Mouse (Mus musculus) neural tube, embryonic 11.5 days (tissue): ENCODE results near the gene Rpl32. TPM values are rescaled to one million over a fixed set of nuclear protein-coding genes. Genes with fewer than 3 reads are reported as not detected.

Experiments
- ATAC-seq: fragments of 200-750 bp; cut with Nextera tagmentation; 2 replicates; pipeline ENCODE4 v1.8.0; 2017; ENCODE audit warnings: moderate number of reproducible peaks, mild to moderate bottlenecking, moderate TSS enrichment, moderate library complexity; ENCODE audit not compliant: insufficient read depth, low FRiP score, low TSS enrichment
- DNase-seq: peaks from one replicate; pipeline ENCODE4 v3.0.0-alpha.2; 2015; ENCODE audit warnings: low spot score
- H3K27ac ChIP-seq: fragments of 300-500 bp; sonication (generic); 2 replicates; pipeline ENCODE4 v1.5.1; 2014; ENCODE audit warnings: low read depth, mild to moderate bottlenecking, low read length
- H3K27me3 ChIP-seq: fragments of 300-500 bp; sonication (generic); 2 replicates; pipeline ENCODE4 v1.6.1; 2014; ENCODE audit warnings: mild to moderate bottlenecking, low read length, mixed read lengths; ENCODE audit not compliant: control insufficient read depth, insufficient read depth
- H3K36me3 ChIP-seq: fragments of 300-500 bp; sonication (generic); 2 replicates; pipeline ENCODE4 v1.6.1; 2014; ENCODE audit warnings: mild to moderate bottlenecking, low read length, moderate library complexity, mixed read lengths; ENCODE audit not compliant: control insufficient read depth, insufficient read depth
- H3K4me1 ChIP-seq: fragments of 300-500 bp; sonication (generic); 2 replicates; pipeline ENCODE4 v1.6.1; 2014; ENCODE audit warnings: low read length, mixed read lengths; ENCODE audit not compliant: control insufficient read depth, insufficient read depth
- H3K4me2 ChIP-seq: fragments of 300-500 bp; sonication (generic); 2 replicates; pipeline ENCODE4 v1.6.1; 2014; ENCODE audit warnings: low read depth, mild to moderate bottlenecking, moderate library complexity
- H3K4me3 ChIP-seq: fragments of 300-500 bp; sonication (generic); 2 replicates; pipeline ENCODE4 v1.5.1; 2014; ENCODE audit warnings: low read depth, low read length
- H3K9ac ChIP-seq: fragments of 300-500 bp; sonication (generic); 2 replicates; pipeline ENCODE4 v1.6.1; 2014; ENCODE audit warnings: mild to moderate bottlenecking, low read length
- H3K9me3 ChIP-seq: fragments of 300-500 bp; sonication (generic); 2 replicates; pipeline ENCODE4 v1.6.1; 2016; ENCODE audit warnings: low read length; ENCODE audit not compliant: control insufficient read depth
- WGBS: fragments of 180-500 bp; shearing (Covaris S2); extraction: QIAGEN DNeasy Blood & Tissue Kit; methylation state at CpG from one replicate; pipeline ENCODE4 v1.1.7; 2014; 5-methylcytosine and 5-hydroxymethylcytosine counted together
- polyA plus RNA-seq: library from polyadenylated mRNA; unstranded; fragments of >200 nt; fragmentation: Nextera tagmentation; extraction: Ambion mirVana; gene quantifications from 2 replicates; pipeline ENCODE4 v1.2.1, GENCODE M21; 2014

The Rpl32 gene
- polyA plus RNA-seq, 1 experiment from 2014 or later: 1,610 TPM

DNA sequence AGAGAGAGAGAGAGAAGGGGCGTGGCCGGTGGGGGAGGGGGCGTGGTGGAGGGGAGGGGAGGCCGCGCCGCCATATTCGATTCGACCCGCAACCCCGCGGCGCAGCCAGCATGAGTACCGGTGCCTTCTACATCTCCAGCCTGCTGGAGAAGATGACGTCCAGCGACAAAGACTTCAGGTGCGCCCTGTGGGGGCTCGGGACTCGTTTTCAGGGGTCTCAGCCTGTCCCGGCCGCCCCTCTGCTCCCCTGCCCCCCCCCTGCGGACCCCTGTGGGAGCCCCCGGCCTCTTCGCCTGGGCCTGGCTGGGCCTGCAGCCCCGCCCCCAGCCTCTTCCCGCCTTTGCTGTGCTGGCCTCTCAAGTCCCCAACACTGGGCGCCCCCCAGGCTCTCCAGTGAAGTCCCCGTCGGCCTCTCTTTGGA, 34.0 kb downstream of the Rpl32 start, which contains the start of gene Cand2:
TSS of gene Cand2 (plus strand) at position 38 of the 421 bp plus-strand sequence.
- Histone ChIP-seq H3K4me1 (peaks cover 15% of the 10 kb centered on the region), H3K27me3 (no peaks in the 10 kb centered on the region), H3K4me2 (peak within 1 kb of the TSS; percentile 90), H3K27ac (peak within 1 kb of the TSS; percentile 67; the same call in 1 of the 2 replicates), H3K9ac (peak within 1 kb of the TSS; percentile 87), H3K4me3 (peak within 1 kb of the TSS; percentile 87), H3K36me3 (peaks cover 3% of the 10 kb centered on the region; the same call in 1 of the 2 replicates), H3K9me3 (no peaks in the 10 kb centered on the region)
- ATAC-seq (peak; percentile 90), DNase-seq (peak; percentile 86)
- WGBS: 1% methylated on average over 24 of the region's 28 CpGs

DNA sequence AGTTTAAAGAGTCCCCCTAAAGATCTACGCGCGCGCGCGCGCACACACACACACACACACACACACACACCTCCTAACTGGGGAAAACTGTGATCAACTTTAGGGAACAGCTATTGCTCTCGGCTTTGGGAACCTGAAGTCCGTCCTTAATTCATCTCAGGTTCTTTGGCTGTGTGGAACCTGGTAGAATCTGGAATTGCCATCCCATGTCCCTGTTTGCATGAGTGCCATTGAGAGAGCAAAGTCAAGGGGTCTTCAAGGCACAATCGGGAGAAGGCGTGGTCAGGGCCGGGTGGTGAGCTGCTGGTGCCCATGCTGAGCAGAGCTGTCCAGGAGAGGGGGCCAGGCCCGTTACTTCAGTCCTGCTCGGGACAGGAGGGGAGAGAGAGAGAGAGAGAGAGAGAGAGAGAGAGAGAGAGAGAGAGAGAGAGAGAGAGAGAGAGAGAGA, 34.6 kb downstream of the Rpl32 start:
- peak; percentile 82 for DNase-seq
- Histone ChIP-seq H3K4me2 (peak overlapping the region; percentile 90), H3K9me3 (no peaks in the 10 kb centered on the region), H3K27me3 (no peaks in the 10 kb centered on the region), H3K4me3 (peak overlapping the region; percentile 87), H3K27ac (no peak overlapping the region), H3K4me1 (peaks cover 15% of the 10 kb centered on the region), H3K9ac (peak overlapping the region; percentile 36), H3K36me3 (peaks cover 3% of the 10 kb centered on the region; the same call in 1 of the 2 replicates)
- ATAC-seq: peak; percentile 85
- WGBS: 1% methylated on average over 14 of the region's 14 CpGs

DNA sequence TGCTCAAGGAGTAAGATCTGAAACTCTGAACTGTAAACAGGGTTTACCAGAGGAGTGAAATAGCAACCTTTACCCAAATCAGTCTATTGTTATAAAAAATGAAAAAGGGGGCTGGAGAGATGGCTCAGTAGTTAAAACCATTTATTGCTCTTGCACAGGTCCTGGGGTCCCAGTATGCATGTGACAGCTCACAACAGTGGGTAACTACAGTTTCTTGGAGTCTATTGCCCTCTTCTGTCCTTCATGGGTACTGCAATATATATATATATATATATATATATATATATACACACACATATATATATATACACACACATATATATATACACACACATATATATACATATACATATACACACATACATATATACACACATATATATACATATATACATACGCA, 35.9 kb downstream of the Rpl32 start:
- no peak overlapping the region for H3K4me2 ChIP-seq
- DNase-seq (no peak), ATAC-seq (no peak)
- no peaks in the 10 kb centered on the region for H3K9me3 ChIP-seq
- H3K27me3 ChIP-seq: no peaks in the 10 kb centered on the region
- WGBS: 81% methylated on average over 1 of the region's 1 CpGs
- H3K9ac ChIP-seq: no peak overlapping the region
- no peak overlapping the region for H3K27ac ChIP-seq
- no peak overlapping the region for H3K4me3 ChIP-seq
- no peaks in the 10 kb centered on the region for H3K36me3 ChIP-seq
- peaks cover 12% of the 10 kb centered on the region for H3K4me1 ChIP-seq

DNA sequence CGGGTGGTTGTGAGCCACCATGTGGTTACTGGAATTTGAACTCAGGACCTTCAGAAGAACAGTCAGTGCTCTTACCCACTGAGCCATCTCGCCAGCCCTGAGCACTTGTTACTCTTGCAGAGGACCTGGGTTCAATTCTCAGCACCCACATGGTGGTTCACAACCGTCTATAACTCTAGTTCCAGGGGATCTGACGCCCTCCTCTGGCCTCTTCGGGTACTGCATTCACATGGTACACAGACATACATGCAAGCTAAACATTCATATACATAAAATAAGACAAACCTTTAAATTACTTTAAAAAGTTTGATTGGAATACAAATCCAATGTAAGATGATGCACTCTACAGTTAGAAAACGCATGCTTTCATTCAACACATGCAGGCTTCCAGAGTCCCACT, 36.3 kb downstream of the Rpl32 start:
- H3K9me3 ChIP-seq: no peaks in the 10 kb centered on the region
- no peaks in the 10 kb centered on the region for H3K36me3 ChIP-seq
- no peak overlapping the region for H3K9ac ChIP-seq
- DNase-seq: no peak
- H3K4me3 ChIP-seq: no peak overlapping the region
- H3K4me1 ChIP-seq: peaks cover 12% of the 10 kb centered on the region
- 77% methylated on average over 6 of the region's 6 CpGs for WGBS
- H3K27ac ChIP-seq: no peak overlapping the region
- H3K27me3 ChIP-seq: no peaks in the 10 kb centered on the region
- ATAC-seq: no peak
- no peak overlapping the region for H3K4me2 ChIP-seq

DNA sequence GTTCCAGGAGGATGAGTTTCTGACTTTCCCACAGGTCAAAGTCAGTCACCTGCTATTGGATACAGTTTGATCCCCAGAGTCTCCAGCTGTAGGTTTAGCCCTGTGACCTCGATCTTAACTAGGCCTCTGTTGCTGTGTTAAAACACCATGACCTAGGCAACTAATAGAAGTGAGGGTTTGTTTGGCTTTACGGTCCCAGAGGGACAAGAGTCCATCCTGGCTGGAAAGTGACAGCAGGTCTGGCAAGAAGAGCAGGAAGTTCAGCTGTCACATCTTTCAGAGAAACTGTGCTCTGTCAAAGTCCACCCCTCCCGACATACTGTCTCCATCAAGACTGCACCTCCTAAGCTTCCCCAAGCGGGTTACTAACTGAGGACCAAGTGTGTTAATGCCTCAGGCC, 37.7 kb downstream of the Rpl32 start:
- Histone ChIP-seq H3K9ac (no peak overlapping the region), H3K4me2 (no peak overlapping the region), H3K27ac (no peak overlapping the region), H3K9me3 (no peaks in the 10 kb centered on the region), H3K4me3 (no peak overlapping the region), H3K36me3 (no peaks in the 10 kb centered on the region), H3K27me3 (no peaks in the 10 kb centered on the region), H3K4me1 (peaks cover 5% of the 10 kb centered on the region)
- ATAC-seq (no peak), DNase-seq (no peak)
- WGBS: 62% methylated on average over 4 of the region's 4 CpGs

DNA sequence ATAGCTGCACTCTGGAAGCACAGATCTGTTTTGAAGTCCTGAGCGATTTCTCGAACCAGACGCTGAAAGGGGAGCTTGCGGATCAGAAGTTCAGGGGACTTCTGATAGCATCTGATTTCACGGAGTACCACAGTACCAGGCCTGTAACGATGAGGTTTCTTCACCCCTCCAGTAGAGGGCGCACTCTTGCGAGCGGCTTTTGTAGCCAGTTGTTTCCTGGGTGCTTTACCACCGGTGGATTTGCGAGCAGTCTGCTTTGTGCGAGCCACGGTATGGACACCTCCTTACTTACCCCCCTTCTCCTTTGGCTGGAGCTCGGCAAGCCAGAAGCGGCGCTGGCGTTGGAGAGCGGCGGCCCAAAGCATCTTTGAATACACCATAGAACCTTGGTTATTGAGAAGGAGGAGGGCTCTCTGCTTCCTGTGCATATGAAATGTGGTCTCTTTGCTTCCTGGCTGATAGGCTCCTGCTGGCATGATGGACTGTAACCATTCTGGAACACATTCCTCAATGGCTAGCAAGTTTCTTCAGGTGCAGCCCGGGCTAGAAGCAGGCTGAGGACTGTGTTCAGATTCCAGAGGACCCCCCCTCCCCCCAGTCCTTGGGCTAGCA, 38.4 kb downstream of the Rpl32 start:
- H3K27me3 ChIP-seq: no peaks in the 10 kb centered on the region
- no peak overlapping the region for H3K27ac ChIP-seq
- no peak overlapping the region for H3K9ac ChIP-seq
- H3K4me3 ChIP-seq: no peak overlapping the region
- 88% methylated on average over 20 of the region's 20 CpGs for WGBS
- no peak overlapping the region for H3K4me2 ChIP-seq
- DNase-seq (no peak), ATAC-seq (no peak)
- H3K4me1 ChIP-seq: no peaks in the 10 kb centered on the region; the same call in 1 of the 2 replicates
- no peaks in the 10 kb centered on the region for H3K36me3 ChIP-seq
- no peaks in the 10 kb centered on the region for H3K9me3 ChIP-seq

DNA sequence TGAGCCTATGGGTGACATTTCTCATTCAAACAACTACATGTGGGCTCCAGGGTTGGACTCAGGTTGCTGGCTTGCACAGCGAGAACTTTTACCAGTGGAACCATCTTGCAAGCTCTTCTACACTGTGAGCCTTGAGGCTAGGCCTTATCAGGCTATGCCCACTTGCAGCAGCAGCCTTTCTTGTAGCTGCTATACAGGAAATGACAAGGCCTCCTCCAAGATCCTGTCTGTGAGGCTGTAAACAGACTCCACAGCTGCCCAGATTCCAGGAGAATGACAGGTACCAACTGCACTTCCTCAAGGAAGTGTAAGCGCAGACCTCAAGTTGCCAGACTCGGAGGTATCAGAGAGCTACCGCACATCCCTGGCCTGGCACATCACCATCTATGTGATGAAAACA, 40.3 kb downstream of the Rpl32 start:
- no peaks in the 10 kb centered on the region for H3K36me3 ChIP-seq
- H3K27me3 ChIP-seq: no peaks in the 10 kb centered on the region
- H3K9me3 ChIP-seq: no peaks in the 10 kb centered on the region
- H3K4me1 ChIP-seq: peaks cover 2% of the 10 kb centered on the region; the same call in 1 of the 2 replicates
- ATAC-seq (no peak), DNase-seq (no peak)
- no peak overlapping the region for H3K4me3 ChIP-seq
- WGBS: 87% methylated on average over 4 of the region's 4 CpGs
- H3K4me2 ChIP-seq: no peak overlapping the region
- H3K27ac ChIP-seq: no peak overlapping the region
- no peak overlapping the region for H3K9ac ChIP-seq

DNA sequence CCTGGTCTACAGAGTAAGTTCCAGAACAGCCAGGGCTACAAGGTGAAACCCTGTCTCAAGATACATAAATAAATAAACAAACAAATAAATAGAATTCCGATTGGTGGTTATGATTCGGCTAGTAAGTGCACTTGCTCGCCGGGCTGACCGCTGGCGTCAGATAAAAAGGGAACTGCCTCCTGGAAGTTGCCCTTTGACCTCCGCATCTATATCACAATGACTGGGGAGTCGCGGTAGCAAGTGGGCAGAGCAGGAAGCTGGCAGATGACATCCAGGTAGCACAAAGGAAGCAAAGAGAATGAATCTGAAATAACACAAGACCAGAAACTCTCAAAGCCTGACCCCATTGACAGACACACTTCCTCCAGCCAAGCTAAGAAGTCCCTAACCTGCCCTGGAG, 41.2 kb downstream of the Rpl32 start:
- H3K4me3 ChIP-seq: no peak overlapping the region
- ATAC-seq: no peak
- DNase-seq: no peak

DNA sequence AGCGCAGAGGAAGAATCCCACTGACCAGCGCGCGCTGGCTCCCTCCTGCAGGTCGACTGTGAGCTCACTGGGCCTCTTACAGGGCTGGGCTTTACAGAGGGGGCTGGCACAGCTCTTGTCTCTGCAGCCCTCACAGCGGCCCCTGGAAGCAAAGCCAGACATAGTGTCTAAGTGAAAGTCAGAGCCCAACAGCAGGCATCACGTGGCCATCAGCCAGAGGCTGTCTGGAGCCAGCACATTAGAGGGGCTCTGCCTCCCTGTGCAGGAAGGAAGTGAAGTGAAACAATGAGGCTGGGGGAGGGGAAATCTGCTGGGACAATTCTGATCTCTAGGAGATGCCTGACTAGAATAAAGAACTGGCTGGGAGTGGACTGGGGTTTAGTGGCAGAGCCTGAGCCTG, 44.4 kb downstream of the Rpl32 start:
- Histone ChIP-seq H3K27me3 (no peaks in the 10 kb centered on the region), H3K9ac (peak overlapping the region; percentile 40)
- WGBS: 8% methylated on average over 7 of the region's 7 CpGs

More for the DNA sequence above, 41.2 kb downstream of the Rpl32 start:
- H3K4me1 ChIP-seq: peaks cover 7% of the 10 kb centered on the region
- H3K9ac ChIP-seq: no peak overlapping the region
- no peak overlapping the region for H3K4me2 ChIP-seq
- H3K9me3 ChIP-seq: no peaks in the 10 kb centered on the region
- no peaks in the 10 kb centered on the region for H3K36me3 ChIP-seq
- no peaks in the 10 kb centered on the region for H3K27me3 ChIP-seq
- 54% methylated on average over 9 of the region's 9 CpGs for WGBS
- H3K27ac ChIP-seq: no peak overlapping the region

More for the DNA sequence above, 44.4 kb downstream of the Rpl32 start:
- Histone ChIP-seq H3K4me2 (no peak overlapping the region), H3K9me3 (no peaks in the 10 kb centered on the region), H3K4me1 (peaks cover 11% of the 10 kb centered on the region), H3K27ac (peak overlapping the region; percentile 88), H3K4me3 (no peak overlapping the region), H3K36me3 (no peaks in the 10 kb centered on the region)
- peak; percentile 87 for ATAC-seq
- DNase-seq: peak; percentile 84
